Mouse (Mus musculus) monocyte, adult 2 months (primary cell): ENCODE measurements around the gene Sbno2.
"Not testable (repeated sequence)": the region's sequence is repeated elsewhere in the genome, so short reads cannot be mapped to it uniquely, and the experiment has no call there.

Experiments
- DNase-seq, 2 experiments: peaks; one replicate each; pipeline ENCODE4 v3.0.0; 2022; ENCODE audit warnings: low spot score in 2 of 2, low read depth in 1 of 2

Sbno2 gene

GRCm38 (mm10) chr10:80057683-80058326 lies 47.6 kb downstream of the Sbno2 start:
- DNase-seq = no peak

GRCm38 (mm10) chr10:80056976-80057682 lies 48.2 kb downstream of the Sbno2 start:
- no peak for DNase-seq

- DNase-seq = no peak
Observed at GRCm38 (mm10) chr10:80056506-80056905, 48.9 kb downstream of the Sbno2 start.

GRCm38 (mm10) chr10:80055891-80056290 lies 49.5 kb downstream of the Sbno2 start:
- DNase-seq = no peak

- DNase-seq = no peak
Observed at GRCm38 (mm10) chr10:80055364-80055763, 50.0 kb downstream of the Sbno2 start.

- DNase-seq = not testable (repeated sequence)
Observed at GRCm38 (mm10) chr10:80054911-80055310, 50.5 kb downstream of the Sbno2 start.

- DNase-seq = peak; percentile 31 to 59
Observed at GRCm38 (mm10) chr10:80053831-80054815, 51.2 kb downstream of the Sbno2 start.

GRCm38 (mm10) chr10:80053259-80053780 lies 52.1 kb downstream of the Sbno2 start:
- peak; percentile 99 to 100 for DNase-seq

- no peak for DNase-seq
Observed at GRCm38 (mm10) chr10:80052374-80052764, 53.0 kb downstream of the Sbno2 start.

- DNase-seq = no peak
Observed at GRCm38 (mm10) chr10:80051618-80052373, 53.6 kb downstream of the Sbno2 start.

- DNase-seq = no peak
Observed at GRCm38 (mm10) chr10:80050885-80051617, 54.3 kb downstream of the Sbno2 start.

- DNase-seq = no peak
Observed at GRCm38 (mm10) chr10:80050244-80050643, 55.1 kb downstream of the Sbno2 start.

GRCm38 (mm10) chr10:80048834-80049233 lies 56.5 kb downstream of the Sbno2 start:
- DNase-seq = no peak

GRCm38 (mm10) chr10:80048396-80048795 lies 57.0 kb downstream of the Sbno2 start:
- no peak for DNase-seq

- DNase-seq = no peak
Observed at GRCm38 (mm10) chr10:80047041-80047565, 58.3 kb downstream of the Sbno2 start, which contains the start of gene Gpx4. TSS of gene Gpx4 (plus strand) at chr10:80047166.

GRCm38 (mm10) chr10:80045766-80046165 lies 59.6 kb downstream of the Sbno2 start:
- DNase-seq = no peak

- DNase-seq = not testable (repeated sequence)
Observed at GRCm38 (mm10) chr10:80045364-80045763, 60.0 kb downstream of the Sbno2 start.

GRCm38 (mm10) chr10:80044087-80044486 lies 61.3 kb downstream of the Sbno2 start:
- DNase-seq = no peak

- DNase-seq = not testable (repeated sequence)
Observed at GRCm38 (mm10) chr10:80041409-80042060, 63.8 kb downstream of the Sbno2 start.
